Mouse (Mus musculus) olfactory bulb, adult 2 months (tissue): ENCODE measurements around the gene Dcxr.
"Not testable (repeated sequence)": the region's sequence is repeated elsewhere in the genome, so short reads cannot be mapped to it uniquely, and the experiment has no call there.

ENCODE experiments used
- CTCF ChIP-seq: fragments of 200-500 bp; IDR thresholded peaks from 2 replicates; pipeline ENCODE4 v1.5.1; 2012; ENCODE audit warnings: low read depth, mild to moderate bottlenecking, low read length, moderate library complexity; ENCODE audit not compliant: insufficient read depth
- POLR2A ChIP-seq: fragments of 200-500 bp; IDR thresholded peaks from 2 replicates; pipeline ENCODE4 v1.6.1; 2012; ENCODE audit warnings: mild to moderate bottlenecking, low read depth, low read length, moderate library complexity; ENCODE audit not compliant: insufficient read depth

DNA sequence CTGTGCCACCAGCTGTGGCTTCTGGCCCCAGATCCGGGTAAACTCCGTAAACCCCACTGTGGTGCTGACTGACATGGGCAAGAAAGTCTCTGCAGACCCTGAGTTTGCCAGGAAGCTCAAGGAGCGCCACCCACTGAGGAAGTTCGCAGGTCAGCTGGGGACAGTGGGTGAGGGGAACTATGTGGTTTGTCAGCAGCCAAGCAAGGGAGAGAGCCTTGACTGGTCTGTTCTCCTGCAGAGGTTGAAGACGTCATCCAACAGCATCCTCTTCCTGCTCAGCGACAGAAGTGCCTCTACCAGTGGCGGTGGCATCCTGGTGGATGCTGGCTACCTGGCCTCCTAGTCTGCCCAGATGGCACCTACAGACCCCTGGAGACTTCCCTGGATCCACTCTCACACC lies 39.9 kb upstream of the Dcxr start:
- TF ChIP-seq CTCF, POLR2A: not testable (repeated sequence)
